Mouse (Mus musculus): Measurements from ENCODE around the gene Ciao2b.
"Not testable (repeated sequence)": the region's sequence is repeated elsewhere in the genome, so short reads cannot be mapped to it uniquely, and the experiment has no call there.

The Ciao2b gene

DNA sequence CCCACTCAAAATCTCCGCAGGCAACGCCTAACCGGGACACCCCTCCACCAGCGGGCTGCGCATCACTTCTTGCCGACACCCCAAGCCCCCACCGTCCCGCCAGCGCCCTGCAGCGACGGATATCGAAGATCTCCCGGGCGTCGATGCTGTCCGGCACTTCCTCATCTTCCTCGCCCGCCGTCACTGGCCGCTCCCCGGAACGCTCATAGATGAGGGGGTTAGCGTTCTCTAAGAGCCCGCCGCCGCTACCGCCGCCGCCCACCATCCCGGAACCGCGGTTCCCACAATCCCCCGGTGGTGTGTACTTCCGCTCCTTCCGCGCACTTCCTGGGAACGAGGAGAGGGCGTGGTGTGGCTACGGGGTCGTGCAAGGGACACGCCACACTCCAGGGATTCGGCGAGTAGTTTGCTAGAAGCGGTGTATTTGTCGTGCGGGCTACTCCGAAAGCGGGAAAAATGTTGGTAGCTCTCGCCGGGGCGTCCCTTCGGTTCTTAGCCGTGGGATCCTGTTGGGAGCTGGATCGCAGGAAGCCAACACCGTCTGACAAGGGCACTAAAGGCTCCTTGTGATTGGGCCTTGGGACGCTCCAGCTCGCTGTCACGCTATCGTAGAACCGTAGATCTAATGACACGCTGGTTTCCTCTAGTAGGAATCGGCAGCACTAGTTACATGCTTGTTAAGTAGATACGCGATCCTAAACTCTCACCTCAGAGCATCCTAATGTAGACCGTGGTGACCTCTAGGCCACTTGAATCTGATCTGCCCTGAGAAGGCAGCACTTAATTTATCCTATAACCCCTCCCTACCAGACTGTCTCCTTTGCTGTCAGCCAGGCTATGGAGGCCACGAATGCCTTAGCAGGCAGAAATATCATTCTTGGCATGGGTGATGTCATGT, at the start of gene Ciao2b:
Ciao2b (minus strand) TSS at position 540 of the 898 bp plus-strand sequence.
- peak; percentile 39 to 52 for DNase-seq (ENCODE audit: low read depth in 1 of 2, low spot score in 2 of 2)

GRCm38 (mm10) chr8:104688433-104688832, 46.7 kb upstream of the Ciao2b start:
- no peak for DNase-seq (ENCODE audit: low read depth in 1 of 2, low spot score in 2 of 2)

GRCm38 (mm10) chr8:104655614-104656013, 13.8 kb upstream of the Ciao2b start:
- no peak for DNase-seq (ENCODE audit: low read depth in 1 of 2, low spot score in 2 of 2)

- peak in 1 of 2 experiments; percentile 21 for DNase-seq (ENCODE audit: low read depth in 1 of 2, low spot score in 2 of 2)
Observed at GRCm38 (mm10) chr8:104654984-104655383, 13.2 kb upstream of the Ciao2b start.

DNA sequence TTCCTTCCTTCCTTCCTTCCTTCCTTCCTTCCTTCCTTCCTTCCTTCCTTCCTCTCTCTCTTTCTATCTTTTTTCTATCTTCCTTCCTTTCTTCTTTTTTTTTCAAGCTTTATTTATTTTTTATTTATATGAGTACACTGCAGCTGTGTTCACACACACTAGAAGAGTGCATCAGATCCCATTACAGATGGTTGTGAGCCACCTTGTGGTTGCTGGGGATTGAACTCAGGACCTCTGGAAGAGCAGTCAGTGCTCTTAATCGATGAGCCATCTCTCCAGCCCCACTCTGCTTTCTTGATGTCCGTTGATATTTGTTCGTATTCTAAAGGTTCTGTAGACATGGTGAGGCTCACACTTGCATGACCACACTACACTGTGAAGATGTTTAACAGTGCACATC, 2.4 kb upstream of the Ciao2b start:
- not testable (repeated sequence) for DNase-seq (ENCODE audit: low read depth in 1 of 2, low spot score in 2 of 2)

DNA sequence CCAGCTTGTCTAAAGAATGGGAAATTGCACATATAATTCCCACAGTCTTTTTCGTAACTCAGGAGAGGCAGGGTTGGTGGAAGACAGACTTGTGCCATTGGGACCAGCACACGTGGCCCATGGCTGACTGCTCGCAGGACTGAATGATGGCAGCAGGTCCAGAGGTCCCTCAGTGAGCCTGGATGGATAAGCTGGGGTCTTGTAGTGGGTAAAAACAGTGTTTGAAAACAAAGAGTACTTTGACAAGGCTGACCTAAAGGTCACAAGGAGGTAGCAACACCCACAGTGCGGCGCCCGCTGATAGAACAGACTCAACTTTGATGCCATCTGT, 524 bp upstream of the Ciao2b start:
- no peak for DNase-seq (ENCODE audit: low read depth in 1 of 2, low spot score in 2 of 2)

DNA sequence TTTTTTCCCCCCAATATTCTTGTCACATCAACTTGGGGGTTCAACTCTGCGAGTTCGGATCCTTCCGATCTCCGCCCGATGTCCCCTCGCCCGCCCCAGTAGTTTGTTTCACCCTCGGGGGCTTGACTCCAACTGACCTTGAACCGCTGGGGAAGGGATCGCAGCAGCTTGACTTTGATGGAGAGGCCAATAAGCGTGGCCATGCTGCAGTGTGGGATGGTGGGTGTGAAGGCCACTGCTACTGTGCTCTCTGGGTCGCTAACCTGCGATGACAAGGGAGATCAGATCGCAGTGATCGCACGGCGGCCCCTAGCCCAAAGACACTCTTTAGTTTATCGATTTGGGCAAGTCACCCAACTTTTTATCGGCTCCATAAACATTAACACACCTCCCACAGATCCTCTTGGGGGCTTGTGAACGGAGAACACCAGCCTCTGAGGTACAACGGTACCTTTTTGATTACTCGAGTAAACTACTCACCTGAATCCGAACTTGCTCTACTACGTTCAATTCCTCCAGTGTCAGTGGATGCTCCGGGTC, 864 bp downstream of the Ciao2b start:
- DNase-seq (ENCODE audit: low read depth in 1 of 2, low spot score in 2 of 2) = no peak

GRCm38 (mm10) chr8:104640241-104640640, 1.5 kb downstream of the Ciao2b start:
- no peak for DNase-seq (ENCODE audit: low read depth in 1 of 2, low spot score in 2 of 2)

GRCm38 (mm10) chr8:104638010-104638409, 3.8 kb downstream of the Ciao2b start:
- DNase-seq (ENCODE audit: low read depth in 1 of 2, low spot score in 2 of 2) = no peak

GRCm38 (mm10) chr8:104635004-104635710, 6.6 kb downstream of the Ciao2b start:
- DNase-seq (ENCODE audit: low read depth in 1 of 2, low spot score in 2 of 2) = no peak

- no peak for DNase-seq (ENCODE audit: low read depth in 1 of 2, low spot score in 2 of 2)
Observed at GRCm38 (mm10) chr8:104633156-104633744, 8.5 kb downstream of the Ciao2b start.

- DNase-seq (ENCODE audit: low read depth in 1 of 2, low spot score in 2 of 2) = no peak
Observed at GRCm38 (mm10) chr8:104632486-104632885, 9.3 kb downstream of the Ciao2b start.

DNA sequence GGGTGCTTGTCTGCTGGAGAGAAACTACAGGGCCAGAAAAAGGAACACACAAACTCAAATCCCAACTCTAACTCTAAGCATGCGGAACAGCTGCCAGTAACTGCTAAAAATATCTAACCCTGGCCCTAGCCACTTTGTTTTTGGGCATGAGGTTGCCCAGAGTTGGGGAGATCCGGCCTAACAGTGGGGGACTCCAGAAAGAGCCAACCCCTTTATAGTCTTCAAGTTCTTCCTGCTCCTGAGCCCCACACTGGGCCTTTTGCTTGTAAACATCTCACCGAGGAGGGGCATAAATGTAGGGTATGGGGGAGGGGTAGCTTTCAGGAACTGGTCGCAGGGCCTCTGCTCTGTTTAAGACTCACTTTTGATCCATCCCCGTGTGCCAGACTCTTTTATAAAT, 9.8 kb downstream of the Ciao2b start:
- no peak for DNase-seq (ENCODE audit: low read depth in 1 of 2, low spot score in 2 of 2)

- peak in 1 of 2 experiments; percentile 50 for DNase-seq (ENCODE audit: low read depth in 1 of 2, low spot score in 2 of 2)
Observed at GRCm38 (mm10) chr8:104630981-104631663, 10.6 kb downstream of the Ciao2b start, which contains the start of gene Rrad. Gene Rrad (minus strand): TSS chr8:104631327.

DNA sequence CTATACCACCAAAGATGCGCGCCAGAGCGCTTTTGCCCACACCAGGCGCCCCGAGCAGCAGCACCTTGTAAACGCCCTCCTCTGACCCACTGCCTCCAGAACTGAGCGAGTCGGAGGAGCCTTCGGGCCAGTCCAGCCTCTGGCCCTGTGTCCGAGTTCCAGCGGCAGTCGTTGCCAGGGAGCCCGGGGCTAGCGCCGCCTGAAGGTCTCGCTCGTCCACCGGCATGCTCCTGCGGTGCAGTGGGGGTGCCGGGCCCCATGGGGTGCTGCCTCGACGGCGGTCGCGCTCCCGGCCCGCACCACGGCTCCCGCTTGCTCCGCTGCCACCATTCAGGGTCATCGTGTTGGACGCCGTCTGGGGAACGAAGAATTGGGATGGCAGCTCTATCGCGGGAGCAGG, 11.2 kb downstream of the Ciao2b start:
- DNase-seq (ENCODE audit: low read depth in 1 of 2, low spot score in 2 of 2) = no peak

DNA sequence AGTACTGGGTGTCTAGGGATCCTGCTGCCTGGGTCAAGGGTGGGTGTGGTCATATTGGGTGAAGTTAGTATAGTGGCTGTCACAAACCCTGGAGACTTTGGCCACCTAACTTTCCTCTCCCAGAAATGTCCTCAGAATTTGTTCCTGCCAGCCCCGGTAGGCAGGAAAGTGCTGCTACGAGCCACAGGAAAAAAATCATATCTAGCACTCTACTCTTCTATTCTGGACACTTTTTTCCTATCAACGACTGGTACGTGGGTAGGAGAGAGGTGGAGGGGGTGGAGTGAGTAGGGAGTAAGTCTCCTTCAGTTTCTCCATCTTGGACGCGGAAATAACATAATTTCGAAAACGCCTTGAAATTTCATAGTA, 11.7 kb downstream of the Ciao2b start:
- no peak for DNase-seq (ENCODE audit: low read depth in 1 of 2, low spot score in 2 of 2)

- DNase-seq (ENCODE audit: low read depth in 1 of 2, low spot score in 2 of 2) = no peak
Observed at GRCm38 (mm10) chr8:104629306-104630110, 12.3 kb downstream of the Ciao2b start.

- DNase-seq (ENCODE audit: low read depth in 1 of 2, low spot score in 2 of 2) = no peak
Observed at GRCm38 (mm10) chr8:104628402-104628801, 13.4 kb downstream of the Ciao2b start.

DNA sequence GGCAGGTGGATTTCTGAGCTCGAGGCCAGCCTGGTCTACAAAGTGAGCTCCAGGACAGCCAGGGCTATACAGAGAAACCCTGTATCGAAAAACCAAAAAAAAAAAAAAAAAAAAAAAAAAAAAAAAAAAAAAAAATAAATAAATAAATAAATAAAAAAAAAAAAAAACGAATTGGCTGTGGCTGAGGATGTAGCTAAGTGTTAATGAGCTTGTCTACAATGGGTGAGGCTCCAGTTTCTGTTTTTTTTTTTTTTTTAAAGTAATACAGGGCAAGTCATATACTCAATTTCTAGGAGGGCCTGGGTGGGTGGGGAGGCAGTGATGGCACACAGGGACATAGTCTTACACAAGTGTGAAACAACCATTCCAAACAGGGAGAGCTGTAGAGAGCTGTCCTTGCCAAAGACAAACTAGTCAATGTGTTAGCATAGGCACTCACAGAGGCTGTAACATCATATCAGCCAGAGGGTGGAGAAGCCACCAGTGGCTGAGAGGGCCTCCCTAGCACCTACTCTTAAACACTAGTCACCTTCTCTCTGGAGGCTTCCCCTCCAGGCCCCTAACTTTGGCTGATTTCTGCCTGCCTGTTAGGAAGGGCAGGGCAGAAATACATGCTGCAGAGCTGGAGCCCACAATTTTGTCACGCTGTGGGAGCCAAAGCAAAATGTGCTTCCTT, 14.6 kb downstream of the Ciao2b start:
- no peak for DNase-seq (ENCODE audit: low read depth in 1 of 2, low spot score in 2 of 2)

GRCm38 (mm10) chr8:104624161-104624560, 17.6 kb downstream of the Ciao2b start, which contains the start of gene Cdh16:
Gene Cdh16 (minus strand): TSS chr8:104624396.
- DNase-seq (ENCODE audit: low read depth in 1 of 2, low spot score in 2 of 2) = no peak

Data from monocyte, adult 2 months (primary cell).